Mouse (Mus musculus): ENCODE measurements around the gene Cphx2.
"Not testable (repeated sequence)": the region's sequence is repeated elsewhere in the genome, so short reads cannot be mapped to it uniquely, and the experiment has no call there.

Cphx2 gene

DNA sequence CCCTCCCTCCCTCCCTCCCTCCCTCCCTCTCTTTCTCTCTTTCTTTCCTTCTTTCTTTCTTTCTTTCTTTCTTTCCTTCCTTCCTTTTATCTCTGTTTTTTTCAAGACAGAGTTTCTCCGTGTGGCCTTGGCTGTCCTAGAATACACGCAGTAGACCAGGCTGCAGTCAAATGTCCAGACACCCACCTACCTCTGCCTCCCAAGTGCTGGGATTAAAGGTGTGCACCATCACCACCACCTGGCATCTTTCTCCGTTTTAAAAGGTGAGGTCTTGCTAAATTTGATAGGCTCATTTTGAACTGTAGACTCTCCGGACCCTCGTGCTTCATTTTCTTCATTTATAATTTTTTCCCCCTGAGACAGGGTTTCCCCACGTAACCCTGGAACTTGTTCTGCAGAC lies at the start of gene Cphx2:
Gene Cphx2 (plus strand): TSS at position 301 of the 400 bp plus-strand sequence.
- not testable (repeated sequence) for DNase-seq

DNA sequence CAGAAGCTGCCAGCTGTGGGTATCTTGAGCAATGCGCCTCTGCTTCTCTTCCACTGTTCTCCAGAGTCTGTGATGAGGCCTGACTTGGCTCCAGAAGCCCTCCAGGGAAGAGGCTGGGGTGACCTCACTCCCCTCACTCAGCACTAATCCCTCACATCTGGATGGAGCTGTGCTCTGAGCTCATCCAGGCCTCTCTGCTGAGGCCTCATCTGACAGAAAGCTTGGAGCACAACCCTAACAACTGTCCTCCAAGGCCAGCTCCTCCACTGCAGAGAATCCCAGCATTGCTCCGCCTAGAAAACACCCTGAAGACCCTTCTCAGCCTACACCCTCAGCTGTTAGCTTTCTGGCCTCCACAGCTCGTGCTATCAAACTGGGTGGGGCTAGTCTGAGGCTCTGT lies 47.0 kb upstream of the Cphx2 start:
- not testable (repeated sequence) for DNase-seq

DNA sequence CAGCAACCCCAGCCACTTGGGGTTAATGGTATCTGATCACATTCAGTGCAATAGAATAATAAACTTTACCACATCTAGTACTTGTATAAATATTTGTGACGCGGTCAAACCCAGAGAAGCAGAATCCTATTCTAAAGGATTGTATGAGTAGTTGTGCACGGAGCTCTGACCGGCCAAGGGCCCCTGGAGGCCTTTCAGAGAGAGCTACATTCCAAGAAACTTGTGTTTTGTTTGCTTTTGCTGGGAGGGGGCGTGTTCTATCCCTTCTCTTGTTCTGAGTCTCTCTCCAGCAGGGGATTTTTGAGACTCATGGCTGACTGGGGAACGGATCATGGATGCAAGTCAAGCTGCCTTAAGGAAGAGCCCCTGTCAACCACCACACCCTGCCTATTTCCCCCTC lies 45.9 kb upstream of the Cphx2 start:
- DNase-seq, result not testable (repeated sequence)

DNA sequence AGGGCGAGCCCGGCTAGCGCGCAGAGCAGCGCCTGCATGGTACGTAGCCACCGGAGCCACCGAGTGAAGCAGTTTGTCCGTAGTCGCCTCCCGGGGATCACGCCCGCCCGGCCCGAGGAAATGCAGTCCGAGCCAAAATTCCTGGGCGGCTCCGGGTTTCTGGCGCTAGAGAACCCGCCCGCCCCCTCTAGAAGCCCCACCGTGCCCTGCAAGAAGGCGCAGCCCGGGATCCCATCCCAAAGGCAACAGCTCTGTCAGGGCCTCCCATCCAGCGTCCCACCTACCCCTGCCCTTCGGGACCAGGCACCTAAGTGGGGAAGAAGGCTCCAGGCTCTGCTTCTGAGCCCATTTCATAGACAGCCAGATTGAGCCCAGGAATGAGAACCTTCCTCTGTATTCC lies 38.7 kb upstream of the Cphx2 start, which contains the start of gene Gm9780:
Gene Gm9780 (minus strand): TSS at position 101 of the 400 bp plus-strand sequence.
- DNase-seq, result not testable (repeated sequence)

DNA sequence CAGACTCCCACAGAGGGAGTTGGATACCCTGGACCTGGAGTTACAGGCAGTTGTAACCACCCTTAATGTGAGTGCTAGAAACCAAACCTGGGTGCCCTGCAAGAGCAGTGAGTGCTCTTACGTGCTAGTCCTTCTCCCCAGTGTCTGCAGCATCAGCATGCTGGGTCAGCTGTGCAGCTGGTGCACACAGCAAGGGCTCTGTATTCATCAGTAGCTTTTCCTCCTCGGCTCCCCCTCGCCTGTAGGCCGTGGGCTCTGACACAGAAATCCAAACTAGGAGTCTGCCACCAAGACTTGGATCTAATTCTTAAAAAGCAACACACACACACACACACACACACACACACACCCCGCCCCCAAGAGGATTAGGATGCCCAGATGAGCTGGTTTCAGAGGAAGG lies 36.3 kb upstream of the Cphx2 start:
- DNase-seq, result not testable (repeated sequence)

DNA sequence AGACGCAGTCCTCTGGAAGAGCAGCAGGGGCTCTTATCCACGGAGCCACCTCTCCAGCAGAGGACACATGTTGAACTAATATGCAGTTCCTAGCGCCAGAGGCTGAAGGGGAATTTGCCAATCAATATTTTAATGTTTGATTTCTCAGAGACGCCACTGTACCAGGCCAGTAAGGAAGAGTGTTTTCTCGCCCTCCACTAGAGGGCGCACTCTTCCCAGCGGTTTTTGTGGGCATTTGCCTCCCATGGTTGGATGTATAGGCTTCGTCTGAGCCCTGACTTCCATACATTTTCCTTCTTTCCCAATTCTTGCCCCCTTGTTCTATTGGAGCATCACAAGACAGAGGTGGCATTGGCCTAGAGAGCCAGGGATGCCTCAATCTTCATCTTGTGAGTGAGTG lies 34.3 kb upstream of the Cphx2 start:
- not testable (repeated sequence) for DNase-seq

DNA sequence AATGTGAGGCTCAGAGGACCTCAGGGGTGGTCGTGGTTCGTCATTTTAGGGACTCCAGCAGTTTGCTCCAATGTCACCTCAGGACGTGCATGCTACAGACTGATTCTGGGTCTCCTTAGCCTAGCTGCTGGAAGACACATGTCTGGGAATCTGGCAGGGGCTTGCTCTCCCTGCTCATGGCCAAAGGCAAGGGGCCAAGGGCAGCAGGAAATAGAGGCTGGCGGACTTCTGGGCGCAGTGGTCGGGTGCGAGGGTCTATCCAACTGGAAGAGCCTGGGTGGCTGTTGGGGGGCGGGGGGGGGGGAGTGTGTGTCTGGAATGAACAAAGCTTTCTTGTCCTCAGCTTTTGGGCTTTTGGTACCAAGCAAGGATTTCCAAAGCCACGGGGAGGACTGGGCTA lies 32.5 kb upstream of the Cphx2 start:
- not testable (repeated sequence) for DNase-seq

DNA sequence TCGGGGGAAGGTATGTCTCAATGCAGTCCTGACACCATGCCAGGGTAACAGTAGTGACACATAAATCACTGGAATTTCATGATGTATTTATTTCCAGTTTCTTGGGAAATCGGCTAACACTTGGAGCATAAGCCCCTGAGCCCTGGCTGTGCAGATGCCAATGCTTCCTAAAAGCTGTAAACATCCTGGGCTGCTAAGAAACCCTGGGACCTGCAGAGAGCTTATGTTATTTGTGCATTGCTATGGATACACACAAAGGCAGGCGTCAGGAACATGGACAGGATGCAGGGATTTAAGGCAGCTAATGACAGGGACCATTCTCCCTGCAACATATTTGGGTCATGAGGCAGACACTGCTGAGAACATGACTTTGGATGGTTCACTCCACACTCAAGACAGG lies 23.1 kb upstream of the Cphx2 start:
- DNase-seq, result not testable (repeated sequence)

DNA sequence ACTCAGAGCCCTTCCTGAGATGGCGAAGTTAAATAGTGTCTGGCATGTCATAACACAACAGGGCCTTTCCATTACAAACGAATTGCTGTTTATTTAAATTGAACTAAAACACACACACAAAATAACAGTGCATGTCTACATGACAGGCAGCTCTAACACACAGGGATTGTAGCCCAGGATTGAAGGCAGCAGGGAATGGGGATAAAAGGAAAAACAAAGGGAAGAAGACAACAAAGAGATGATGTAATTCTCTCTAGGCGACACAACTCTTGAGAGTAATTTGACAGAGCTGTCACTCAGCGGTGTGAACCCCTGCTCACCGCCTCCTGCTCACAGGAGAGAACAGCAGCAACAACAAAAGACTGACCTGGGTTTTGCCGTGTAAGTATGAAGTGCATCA lies 22.0 kb upstream of the Cphx2 start:
- DNase-seq, result not testable (repeated sequence)

DNA sequence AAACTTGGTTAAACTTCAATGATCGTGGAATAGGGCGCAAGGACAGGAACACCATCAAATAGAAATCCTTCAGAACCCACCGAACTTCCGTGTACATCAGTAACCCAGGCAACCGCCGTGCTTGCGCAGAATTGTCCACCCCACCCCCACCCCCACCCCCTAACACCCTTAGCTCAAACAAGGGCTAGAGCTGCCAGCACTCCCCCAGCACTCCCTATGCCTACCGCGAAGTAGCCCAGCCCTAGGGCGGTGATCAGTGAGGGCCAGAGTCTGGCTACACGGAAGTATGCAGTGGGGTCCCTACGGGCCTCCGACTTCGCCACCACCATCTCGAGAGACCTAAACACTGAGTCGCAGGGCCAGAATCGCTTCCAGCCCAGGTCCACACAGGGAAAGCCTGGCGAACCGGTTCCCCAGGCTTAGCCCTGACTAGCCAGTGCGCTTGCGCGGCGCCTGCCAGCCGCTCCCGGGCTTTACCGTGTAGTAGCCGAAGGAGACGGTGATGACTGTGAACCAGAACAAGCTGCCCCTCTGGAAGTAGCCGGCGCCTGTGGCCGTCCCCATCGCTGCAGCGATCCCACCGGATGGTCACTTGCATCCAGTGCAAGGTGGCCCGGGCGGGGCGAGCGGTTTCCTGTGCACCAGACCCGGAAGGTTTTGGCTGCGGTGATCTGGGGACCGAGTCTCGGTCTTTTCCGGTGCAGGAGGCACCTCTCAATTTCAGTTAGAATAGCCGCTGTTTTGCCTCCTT lies 14.6 kb upstream of the Cphx2 start:
- not testable (repeated sequence) for DNase-seq

DNA sequence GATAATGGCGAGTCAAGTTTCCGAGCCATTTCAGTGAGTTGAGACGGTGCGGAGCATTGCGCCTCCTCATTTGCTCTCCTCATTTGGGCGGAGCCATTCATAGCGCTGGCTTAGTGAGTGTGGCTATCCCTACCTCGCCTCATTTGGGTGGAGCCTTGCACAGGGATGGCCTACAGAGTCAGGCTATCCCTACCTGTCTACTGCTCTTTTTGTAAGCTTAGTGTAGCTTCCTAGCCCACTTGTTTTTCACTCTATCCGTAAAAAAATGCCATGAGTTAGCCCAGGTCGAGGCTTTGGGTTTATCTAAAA lies 14.0 kb upstream of the Cphx2 start, which contains the start of gene Tmem254c:
Gene Tmem254c (minus strand): TSS at position 31 of the 309 bp plus-strand sequence.
- not testable (repeated sequence) for DNase-seq

DNA sequence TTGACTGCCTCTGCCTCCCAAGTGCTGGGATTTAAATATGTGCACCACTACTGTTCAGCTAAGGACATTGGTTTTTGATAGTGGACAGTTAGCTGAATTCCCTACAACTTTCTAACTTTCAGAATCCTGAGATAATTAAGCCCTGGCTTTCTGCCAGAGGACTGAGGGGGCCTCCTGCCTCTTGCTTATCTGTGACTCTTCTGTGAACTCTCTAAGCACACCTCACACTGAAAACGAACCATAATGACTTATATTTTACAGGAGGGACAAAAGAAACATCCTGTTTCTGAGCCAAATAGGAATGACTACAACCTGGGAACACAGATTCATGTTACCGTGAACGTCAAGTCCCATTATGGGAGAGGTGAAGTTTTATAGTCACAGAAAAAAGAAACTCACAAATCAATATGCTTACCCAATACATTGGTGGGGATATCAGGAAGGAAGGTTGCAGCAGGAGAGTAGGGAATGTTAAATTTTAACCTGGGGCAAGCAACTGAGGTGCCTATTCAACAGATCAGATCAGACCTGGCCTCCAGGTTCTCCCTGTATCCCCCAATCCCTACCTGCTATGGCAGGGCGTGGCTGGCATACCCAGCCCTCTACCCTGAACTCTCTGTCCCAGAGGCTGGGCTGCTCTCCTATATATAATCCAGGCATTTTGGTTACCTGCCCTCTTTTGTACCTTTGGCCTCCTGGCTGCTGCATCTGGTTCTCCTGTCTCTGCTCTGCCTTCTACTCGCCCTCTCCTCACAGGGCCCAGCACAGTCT lies 4.5 kb upstream of the Cphx2 start:
- DNase-seq, result not testable (repeated sequence)

DNA sequence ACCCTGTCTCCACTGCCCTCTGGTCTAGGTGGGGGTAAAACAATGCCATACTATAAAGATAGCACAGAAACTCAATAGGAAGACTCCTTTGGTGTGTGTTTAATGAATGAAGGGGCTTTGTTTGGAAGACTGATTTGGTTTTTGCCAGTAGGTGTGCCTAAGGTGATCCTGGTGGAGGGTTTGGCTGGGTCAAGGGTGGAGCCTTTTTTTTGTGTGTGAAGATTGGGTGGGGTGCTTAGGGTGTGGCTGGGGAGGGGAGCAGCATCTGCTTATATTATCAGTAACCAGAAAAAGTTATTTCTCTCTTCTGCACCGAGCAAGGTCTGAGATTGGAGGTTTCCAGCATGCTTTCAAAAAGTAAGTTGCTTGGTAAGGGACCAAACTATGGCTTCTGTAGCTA lies 681 bp downstream of the Cphx2 start, which contains the start of gene Cphx3:
Gene Cphx3 (plus strand): TSS at position 301 of the 400 bp plus-strand sequence.
- DNase-seq, result not testable (repeated sequence)

DNA sequence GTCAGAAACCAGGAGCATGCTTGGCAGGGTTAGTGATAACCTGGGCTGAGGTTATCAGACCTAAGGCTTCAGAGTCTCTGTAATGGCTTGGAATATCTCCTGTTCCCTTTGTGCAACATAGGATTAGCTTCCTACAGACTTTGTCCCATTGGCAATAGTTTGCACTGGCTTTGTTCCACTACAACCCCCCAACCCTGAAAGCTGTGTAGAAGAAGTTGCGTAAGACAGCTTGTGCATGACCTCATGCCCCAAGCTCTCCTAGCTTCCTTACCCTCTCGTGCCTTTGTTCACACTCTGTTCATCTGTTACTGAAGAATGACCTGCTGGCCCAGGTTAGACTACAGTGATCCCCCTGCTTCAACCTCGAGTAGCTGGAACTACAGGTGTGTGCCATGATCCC lies 16.3 kb downstream of the Cphx2 start:
- DNase-seq, result not testable (repeated sequence)

DNA sequence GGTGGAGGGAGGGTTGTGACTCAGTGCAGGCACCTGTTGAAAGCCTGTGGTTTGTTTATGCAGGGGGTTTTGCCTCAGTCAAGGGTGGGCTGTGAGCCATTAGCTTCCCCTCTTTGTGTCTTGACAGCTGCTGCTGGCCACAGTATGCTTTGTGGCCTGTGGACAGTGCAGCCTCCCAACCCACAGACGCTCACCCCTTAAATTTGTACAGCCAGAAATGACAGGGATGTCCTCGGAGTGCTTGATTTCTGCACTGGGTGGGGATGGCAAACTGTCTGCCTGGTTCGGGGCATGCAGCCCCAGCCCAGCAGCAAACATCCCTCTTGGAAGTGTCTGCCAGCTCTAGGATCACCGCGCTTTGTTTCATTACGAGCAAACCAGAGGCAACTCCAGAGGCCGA lies 36.8 kb downstream of the Cphx2 start, which contains the start of gene Duxbl2:
Gene Duxbl2 (plus strand): TSS at position 200 of the 400 bp plus-strand sequence.
- DNase-seq, result not testable (repeated sequence)

DNA sequence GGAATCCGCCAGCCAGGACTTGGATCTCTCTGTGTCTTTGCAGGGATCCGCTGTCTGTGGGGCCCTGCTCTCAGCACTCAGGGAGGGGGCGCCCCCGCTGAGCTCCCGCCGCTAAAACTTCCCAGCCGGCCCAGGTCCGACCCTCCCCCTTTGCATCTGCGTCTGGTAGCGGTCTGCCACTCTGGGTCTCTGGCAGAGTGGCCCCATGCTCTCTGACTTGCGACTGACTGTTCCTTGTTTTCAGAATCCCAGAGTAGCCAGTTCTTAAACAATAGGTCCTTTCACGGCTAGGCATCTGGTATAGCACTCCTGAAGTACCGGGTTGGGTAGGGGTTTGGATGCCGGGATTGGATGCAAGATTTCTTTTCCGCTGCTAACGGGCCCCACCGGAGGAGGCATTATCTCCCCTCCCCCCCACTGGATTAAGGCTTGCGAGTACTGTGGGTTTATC lies 37.3 kb downstream of the Cphx2 start:
- DNase-seq, result not testable (repeated sequence)

DNA sequence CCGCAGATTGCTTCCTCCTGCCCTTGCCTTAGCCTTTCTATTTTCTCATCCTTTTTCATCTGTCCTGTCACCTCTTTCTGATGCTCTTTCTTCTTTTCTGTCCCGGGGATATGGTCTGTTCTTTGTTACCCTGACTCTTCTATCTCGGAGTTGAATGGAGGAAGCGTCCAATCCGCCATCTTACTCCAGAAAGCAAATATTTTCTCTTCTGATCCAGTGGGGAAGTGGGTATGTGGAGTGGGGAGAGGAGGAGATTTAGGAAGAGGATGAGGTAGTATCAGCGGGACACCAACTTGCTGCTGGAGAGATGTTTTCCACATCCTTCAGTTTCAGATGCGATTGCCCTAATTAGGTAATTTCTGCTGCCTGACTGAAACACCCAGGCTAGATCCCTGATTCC lies 37.8 kb downstream of the Cphx2 start:
- DNase-seq, result not testable (repeated sequence)

Data from spleen, adult 18-20 months (tissue).